Mouse (Mus musculus): Measurements from ENCODE around the gene Sytl1.

Gene Sytl1

DNA sequence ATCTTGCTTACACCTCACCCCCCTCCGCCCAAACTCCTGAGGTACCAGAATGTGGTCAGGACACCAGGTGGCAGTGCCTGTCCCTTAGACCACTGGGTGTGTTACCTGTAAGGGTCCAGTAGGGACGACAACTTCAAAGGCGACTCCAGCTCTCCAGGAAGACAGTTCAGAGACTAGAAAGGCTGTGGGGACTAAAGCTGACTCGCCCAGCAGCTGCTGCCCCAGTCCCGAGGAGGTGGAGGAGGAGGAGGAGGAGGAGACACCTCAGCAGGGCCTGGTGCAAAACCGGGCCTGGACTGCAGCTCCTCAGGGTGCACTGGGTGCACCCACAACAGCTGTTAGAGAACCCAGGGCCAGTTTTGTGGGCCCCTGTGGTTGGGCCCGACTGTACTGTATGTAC lies at the start of gene Sytl1:
TSS of gene Sytl1 (minus strand) at position 232 of the 400 bp plus-strand sequence.
- in situ Hi-C loops (cut with MboI, MseI) = no loop called here

DNA sequence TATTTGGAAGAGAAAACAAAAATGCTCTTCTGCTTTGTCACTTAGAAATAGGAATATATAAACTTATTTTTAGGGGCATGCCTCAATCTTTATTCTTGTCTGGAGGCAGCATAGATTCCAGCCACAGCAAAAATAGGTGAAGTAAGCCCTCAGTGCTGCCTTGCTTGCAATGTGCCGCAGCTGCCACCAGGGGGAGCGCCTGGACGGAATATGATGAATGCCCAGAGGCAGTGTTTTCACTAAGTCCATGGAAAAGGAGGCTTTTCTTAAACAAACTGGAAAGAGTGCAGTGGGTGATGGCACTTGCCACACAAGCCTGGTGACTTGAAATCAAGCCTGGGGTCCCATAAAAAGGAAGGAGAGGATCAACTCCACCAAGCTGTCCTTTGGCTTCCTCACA lies 47.0 kb upstream of the Sytl1 start:
- in situ Hi-C loops (cut with MboI, MseI) = loop anchor here in 1 of 2 experiments (5.0 to 10.0 kb wide), 4 partner anchors 37 to 142 kb away; partner anchors contain the start of genes Cd164l2 and Gpr3

DNA sequence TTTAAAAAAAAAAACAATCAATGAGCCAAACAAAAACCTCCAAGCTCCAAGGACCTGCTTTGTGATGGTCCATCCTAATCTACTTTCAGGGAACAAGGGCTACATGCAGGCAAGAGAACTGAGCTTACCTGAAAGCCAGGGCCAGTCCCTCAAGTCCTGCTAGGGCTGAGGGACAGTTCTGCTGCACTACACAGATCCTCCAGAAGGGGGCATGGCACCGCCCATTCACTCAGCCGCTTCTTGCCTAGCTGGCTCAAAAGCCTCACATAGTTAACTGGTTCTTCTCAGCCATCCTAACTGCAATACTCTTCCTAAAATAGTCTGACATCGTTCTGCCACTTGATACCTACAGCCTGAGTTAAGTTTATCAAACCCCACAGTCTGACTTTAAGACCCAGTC lies 44.4 kb upstream of the Sytl1 start:
- in situ Hi-C loops (cut with MboI, MseI) = loop anchor here in 1 of 2 experiments (5.0 to 10.0 kb wide), 4 partner anchors 40 to 145 kb away; partner anchors contain the start of genes Cd164l2 and Gpr3

DNA sequence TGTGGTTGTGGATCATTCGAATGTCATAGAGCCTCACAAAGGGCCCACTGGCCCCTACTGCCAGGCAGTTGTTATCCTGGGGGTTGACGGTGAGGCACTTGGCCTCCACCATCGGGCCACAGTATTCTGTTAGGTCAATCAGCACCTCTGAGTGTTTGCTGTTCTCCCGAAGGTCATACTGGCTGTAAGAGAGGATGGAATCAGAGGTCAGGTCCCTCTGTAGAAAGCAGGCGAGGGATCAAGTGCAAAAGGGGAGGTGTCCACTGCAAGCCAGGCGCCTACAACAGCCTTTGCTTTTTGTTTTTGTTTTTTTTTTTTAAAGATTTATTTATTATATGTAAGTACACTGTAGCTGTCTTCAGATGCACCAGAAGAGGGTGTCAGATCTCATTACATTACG lies 42.9 kb upstream of the Sytl1 start:
- in situ Hi-C loops (cut with MboI, MseI) = loop anchor here in 1 of 2 experiments (5.0 to 10.0 kb wide), 4 partner anchors 41 to 146 kb away; partner anchors contain the start of genes Cd164l2 and Gpr3

DNA sequence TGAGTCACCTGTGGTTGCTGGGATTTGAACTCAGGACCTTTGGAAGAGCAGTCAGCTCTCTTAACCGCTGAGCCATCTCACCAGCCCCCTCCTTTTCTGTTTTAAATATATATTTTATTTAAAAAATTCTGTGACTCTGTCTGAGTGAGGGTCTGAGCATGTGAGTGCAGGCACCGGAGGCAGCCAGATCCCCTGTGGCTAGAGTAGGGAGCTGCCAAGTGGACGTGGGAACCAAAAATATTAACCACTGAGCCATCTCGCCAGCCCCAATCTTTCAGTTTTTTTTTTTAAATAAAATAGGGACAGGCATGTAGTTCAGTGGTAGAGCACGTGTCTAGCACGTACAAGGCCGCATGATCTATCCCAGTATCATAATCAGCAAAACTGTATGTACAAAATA lies 41.9 kb upstream of the Sytl1 start:
- in situ Hi-C loops (cut with MboI, MseI) = loop anchor here (5.0 to 10.0 kb wide), 5 partner anchors 43 to 297 kb away; partner anchors contain the start of genes Cd164l2 (in 1 of the 2) and Gpr3 (in 1 of the 2)

DNA sequence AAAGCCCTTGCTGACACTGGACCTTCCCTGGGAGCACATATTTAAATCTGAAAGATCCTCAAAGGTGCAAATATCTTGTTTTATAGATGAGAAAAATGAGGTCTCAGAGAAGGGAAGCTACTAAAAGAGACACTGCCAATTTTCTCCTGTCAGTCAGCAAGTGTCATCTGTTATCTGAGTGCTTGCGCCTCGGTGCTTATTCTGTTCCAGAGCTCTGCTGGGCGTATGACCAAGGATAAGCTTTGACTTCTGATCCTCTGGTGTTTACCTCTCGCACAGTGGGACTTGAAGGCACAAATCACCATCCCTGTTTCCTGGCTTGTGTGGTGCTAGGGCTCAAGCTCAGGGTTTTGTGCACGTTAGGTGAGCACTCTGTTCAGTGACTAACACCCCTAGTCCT lies 39.8 kb upstream of the Sytl1 start:
- in situ Hi-C loops (cut with MboI, MseI) = loop anchor here (5.0 to 10.0 kb wide), 2 partner anchors 88 to 295 kb away; partner anchors contain the start of genes Cd164l2 (in 1 of the 2) and Gpr3 (in 1 of the 2)

DNA sequence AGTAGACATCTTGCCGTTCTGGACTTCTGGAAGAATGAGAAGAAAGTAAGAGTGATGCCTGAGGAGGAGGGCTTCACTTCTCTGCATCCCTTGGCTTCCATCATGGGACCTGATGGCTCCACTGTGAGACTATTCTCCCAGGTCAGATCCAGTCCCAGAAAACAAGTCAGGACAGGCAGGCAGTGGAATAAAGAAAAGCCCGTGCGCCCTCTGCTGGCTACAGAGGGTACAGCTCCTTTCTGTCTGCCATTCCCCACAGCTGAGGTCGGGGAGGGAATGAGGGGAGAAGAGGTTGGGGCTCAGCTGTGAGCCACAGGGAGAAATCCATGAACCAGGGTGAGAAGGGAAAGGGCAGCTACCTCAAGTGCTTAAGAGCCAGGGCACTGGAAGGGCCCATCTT lies 38.9 kb upstream of the Sytl1 start:
- in situ Hi-C loops (cut with MboI, MseI) = loop anchor here (5.0 to 10.0 kb wide), 2 partner anchors 87 to 295 kb away; partner anchors contain the start of genes Cd164l2 (in 1 of the 2) and Gpr3 (in 1 of the 2)

DNA sequence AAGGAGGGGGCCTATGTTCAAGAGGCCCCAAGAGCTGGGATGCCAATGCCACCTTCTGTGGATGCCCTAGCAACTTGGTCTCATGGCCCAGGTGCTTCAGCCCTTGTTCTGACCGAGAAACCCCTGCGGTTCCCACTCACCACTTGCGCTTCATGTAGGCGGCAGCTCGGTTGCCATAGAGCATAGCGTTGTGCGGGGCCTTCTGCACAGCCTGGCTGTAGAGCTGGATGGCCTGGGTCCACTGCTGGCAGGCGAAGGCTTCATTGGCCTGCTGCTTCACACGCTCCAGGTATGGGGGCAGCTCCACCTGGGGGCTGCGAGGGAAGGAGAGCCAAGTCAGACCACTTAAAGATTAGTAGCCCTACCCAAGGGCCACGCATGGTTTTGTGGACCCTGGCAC lies 37.5 kb upstream of the Sytl1 start:
- in situ Hi-C loops (cut with MboI, MseI) = loop anchor here (5.0 to 10.0 kb wide), 2 partner anchors 86 to 293 kb away; partner anchors contain the start of genes Cd164l2 (in 1 of the 2) and Gpr3 (in 1 of the 2)

DNA sequence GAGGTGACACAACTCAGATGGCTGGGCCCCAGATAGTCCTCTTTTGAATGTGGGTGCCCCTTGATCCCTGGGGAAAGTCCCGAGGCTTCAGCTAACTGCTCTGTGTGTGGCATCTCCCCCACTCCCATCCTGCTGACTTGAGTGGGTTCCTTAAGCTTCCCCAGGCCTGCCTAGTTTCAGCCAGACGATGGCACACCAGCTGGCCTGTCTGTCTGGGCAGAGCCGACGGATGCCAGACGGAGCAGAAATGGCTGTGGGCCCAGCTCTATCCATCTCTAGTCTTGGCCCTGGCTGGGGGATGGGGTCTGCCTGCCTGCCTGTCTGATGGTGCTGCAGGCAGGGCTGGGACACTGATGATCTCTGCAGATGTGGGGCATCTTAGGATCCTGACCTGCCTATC lies 36.8 kb upstream of the Sytl1 start:
- in situ Hi-C loops (cut with MboI, MseI) = loop anchor here (5.0 to 10.0 kb wide), 3 partner anchors 85 to 292 kb away; partner anchors contain the start of genes Cd164l2 (in 2 of the 2) and Gpr3 (in 2 of the 2)

DNA sequence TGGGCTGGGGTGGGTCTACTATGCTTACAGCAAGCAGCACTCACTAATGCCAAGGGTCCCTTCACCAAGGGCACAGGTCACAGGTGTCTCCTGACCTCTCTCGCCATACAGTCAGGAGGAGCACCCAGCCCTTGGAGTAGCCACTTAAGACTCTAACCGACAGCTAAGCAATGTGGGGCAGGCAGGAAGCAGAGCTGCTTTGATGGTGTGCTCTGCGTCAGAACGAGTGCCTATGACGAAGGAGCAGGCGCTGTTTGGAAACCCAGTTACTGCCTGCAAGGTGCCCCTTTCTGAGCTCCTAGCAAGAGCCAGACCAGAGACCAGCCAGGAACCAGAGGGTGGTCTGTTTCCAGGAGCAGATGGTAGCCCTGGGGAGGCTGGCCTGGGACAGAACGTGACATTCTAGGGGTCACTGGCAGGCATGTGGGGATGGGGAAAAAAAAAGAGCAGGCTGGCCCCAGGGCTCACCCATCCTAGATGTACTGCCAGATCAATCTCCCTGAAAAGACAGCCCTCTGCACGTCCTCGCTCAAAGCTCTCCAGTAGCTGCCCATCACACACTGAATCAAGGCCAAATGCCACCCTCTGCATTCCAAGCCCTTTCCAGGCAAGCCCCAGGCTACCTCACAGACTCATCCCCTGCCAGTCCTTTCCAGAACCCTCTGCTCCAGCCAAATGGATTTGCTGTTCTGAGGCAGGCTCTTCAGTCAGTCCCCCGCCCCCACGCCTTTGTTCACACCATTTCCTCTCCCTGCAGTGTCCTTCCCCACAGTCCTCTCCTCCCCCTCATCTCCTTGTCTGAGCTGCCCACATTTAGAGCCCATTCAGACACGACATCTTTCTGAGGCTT lies 35.8 kb upstream of the Sytl1 start:
- in situ Hi-C loops (cut with MboI, MseI) = loop anchor here in 1 of 2 experiments (5.0 kb wide), 1 partner anchor 86 kb away; the partner anchor contains the start of genes Cd164l2 and Gpr3

DNA sequence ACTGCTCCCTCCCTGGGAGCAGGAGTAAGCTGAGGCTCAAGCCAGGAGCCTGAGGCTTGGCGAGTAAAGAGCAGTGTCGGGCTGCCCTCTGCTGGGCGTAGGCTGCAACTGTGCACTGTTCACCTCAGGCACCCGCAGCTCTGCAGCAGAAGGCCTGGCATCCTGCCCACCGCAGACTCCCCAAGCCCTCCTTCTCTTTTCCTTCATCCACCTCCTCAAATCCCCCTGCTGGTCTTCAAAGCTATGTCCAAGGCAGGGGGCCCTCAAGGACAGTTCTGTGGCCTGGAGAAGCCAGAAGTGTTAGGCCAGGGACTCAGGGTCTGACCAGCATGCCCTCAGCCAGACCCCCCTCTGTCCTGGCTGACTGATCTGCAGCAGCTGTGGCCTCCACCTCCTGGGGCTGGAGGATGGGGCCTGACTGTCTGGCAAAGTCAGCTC lies 34.9 kb upstream of the Sytl1 start:
- in situ Hi-C loops (cut with MboI, MseI) = loop anchor here in 1 of 2 experiments (5.0 kb wide), 1 partner anchor 86 kb away; the partner anchor contains the start of genes Cd164l2 and Gpr3

DNA sequence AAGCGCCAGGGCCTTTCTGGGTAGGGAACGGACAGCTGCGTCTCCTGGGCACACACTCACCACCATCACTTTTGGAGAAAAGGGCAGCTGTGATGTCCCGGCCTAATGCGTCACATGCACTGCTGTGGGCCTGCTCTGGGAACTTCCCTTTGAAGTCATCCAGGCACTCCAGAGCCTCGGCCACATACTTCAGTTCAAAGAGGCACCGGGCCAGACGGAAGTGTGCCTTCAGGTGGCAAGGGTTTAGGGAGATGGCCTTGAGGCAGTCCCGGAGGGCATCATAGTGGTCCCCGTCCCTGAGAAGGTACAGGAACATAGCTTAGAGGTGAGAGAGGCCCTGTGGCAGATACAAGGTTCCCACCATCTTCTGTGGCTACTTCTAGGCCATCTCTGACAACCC lies 34.4 kb upstream of the Sytl1 start:
- in situ Hi-C loops (cut with MboI, MseI) = loop anchor here in 1 of 2 experiments (5.0 kb wide), 1 partner anchor 85 kb away; the partner anchor contains the start of genes Cd164l2 and Gpr3

DNA sequence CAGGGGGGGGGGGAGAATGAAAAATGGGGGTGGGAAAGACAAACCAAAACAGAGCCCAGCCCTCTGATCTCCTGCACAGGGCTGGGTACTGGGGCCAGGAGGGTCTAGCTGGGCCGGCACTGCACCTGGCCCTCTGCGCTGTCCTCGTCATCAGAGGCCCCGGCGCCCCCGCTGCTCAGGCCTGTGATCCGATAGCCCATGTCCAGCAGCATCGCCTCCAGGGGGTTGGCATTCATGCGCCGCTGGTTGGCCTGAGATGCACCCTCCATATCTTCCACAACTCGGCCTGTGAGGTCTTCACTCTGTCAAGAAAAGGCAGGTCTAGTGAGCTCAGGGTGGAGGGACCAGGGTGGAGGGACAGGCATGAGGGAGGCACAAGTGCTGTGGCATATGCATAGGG lies 31.2 kb upstream of the Sytl1 start:
- in situ Hi-C loops (cut with MboI, MseI) = no loop called here

DNA sequence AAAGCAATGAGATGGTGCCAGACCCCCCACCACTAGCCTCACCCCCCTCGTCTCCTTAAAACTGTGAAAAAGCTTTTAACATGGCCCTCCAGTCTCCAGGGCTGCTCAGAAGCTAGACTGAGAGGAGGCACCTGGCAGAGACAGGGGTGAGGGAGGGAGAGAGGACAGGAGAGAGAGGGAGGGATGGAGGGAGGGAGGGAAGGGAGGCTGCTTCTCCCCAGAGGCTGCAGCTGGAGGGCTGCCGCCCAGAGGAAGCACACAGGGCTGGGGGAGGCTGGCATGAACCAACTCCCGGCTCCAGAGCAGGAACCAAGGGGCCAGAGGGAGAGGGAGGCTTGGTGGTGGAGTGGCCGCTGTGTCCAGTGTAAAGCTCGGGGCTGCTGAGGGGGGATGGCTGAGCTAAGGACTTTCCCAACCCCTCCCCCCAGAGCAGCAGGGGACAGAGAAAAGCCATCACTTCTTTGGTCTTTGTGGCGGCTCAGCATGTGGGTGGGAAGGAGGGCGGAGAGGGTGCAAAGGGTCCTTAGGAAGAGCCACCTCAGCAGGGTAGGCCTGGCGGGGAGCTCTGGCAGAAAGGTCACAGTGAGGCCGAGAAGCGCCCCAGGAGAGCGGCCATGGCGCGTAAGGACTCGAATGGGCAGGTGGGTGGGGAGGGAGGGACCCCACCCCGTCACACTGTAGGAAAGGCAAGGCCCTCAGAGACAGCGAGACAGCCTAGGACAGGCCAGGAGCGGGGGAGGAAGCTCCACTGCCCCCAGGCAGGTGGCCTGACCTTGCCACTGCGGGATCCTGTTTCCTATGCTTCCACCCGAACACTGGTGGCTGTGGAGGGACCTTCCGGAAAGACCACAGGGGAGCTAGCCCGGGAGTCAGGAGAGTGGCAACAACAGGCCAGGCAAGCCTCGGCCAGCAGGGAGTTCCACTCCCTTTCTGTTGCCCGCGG lies 30.3 kb upstream of the Sytl1 start:
- in situ Hi-C loops (cut with MboI, MseI) = no loop called here

DNA sequence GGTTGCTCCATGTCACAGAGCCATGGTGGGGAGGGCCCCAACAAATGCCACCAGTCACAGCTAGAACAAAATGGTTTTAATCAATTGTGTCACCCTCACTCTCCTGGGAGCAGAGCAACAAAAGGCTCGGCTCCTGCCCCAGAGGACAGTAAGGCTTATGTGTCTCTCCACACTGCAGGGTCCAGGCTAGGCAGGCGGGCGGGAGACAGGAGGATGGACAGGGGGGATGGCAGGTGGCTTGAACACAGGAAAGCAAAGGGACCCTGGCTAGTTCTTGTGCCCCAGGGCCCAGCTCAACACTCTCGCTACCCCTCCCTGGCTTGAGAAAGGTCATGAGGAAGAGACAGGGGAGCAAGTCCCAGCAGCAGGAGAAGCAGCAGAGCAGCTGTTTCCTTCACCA lies 29.5 kb upstream of the Sytl1 start:
- in situ Hi-C loops (cut with MboI, MseI) = no loop called here

DNA sequence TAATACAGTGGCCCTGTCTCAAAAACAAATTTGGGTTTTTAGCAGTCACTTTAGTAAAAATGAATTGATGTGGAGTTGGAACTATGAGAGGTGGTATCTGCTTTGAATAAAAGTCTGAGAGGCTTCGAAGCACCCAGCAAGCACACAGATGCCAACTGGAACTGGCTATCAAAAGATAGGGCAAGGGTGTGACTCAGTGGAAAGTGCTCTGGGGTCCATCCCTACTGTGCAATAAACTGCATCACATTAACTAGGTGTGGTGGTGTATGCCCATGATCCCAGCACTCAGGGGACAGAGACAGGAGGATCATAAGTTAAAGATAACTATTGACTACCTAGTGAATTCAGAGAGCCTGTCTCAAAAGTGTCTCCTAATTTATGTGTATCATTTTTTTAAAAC lies 28.3 kb upstream of the Sytl1 start:
- in situ Hi-C loops (cut with MboI, MseI) = no loop called here

DNA sequence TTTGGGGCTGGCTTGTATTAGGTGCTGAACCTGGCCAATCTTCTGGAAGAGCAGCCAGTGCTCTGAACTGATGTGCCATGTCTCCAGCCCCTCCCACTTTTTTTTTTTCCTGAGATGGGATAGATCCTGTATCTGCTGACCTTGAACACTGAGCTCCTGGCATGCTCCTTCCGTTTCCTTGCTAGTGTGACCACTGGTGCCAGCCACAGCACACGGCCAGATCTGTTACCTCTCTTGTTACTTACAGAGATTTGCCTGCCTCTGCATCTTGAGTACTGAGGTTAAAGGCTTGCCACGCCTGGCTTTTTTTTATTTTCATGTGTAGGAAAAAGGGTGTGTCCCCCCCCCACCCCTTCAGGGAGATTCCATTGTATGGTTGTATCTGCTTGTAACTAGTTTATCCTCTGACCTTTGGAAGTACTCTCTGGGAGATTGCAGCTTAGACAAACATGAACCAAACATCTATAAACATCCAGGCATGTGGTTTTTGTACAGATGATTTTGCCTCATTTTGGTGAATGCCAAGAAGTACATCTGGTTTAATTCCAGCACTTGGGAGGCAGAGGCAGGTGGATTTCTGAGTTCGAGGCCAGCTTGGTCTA lies 23.7 kb upstream of the Sytl1 start:
- in situ Hi-C loops (cut with MboI, MseI) = no loop called here

DNA sequence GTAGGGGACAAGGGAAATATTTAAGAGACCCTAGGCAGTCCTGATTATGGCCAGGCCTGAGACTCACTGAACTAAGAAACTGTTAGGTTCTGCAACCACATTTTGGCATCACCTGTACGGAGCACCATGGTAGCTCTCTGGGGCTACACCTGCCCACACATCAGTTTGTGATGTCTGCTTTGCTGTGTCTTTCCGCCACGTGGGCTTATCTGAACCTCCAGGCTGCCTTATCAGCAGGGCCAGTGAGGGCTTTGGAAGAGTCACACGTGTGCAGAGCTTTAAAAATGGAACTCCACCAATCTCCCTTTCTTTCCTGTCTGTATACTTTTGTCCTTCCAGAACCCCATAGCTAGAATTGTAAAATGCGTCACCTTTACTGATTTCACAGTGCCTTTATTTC lies 23.0 kb upstream of the Sytl1 start:
- in situ Hi-C loops (cut with MboI, MseI) = no loop called here

DNA sequence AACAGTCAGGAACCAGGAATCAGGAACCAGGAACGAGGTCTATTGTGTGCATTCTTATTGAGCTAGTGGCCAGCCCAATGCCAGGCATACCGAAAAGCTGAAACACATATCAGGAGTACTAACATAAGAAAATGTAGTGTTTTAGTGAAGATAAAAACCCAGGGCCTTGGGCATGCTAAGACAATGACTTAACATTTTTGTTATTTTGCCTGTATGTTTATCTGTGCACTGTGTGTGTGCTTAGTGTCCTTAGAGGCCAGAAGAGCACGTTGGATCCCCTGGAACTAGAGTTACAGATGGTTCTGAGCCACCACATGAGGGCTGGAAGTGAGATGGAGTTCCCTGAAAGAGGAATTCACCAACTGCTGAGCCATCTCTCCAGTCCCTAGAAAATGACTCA lies 22.4 kb upstream of the Sytl1 start:
- in situ Hi-C loops (cut with MboI, MseI) = no loop called here

DNA sequence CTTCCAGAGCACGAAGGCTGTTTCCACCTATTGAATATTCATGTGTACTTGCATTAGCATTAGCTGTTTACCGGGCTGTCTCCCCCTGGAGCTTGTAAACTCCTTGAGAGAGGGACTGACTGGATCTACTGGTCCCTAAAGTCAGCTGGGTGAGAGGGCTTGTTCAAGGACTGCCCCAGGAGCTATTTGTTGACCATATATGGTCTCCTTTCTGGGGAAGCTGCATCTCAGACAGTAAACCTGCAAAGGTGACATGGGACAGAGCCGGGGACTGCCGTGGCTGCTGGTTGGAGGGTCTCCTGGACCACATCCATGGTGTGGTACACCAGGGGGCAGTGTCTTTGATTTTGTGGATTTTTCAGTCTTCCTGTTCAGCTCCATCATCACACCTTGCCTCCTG lies 19.7 kb upstream of the Sytl1 start:
- in situ Hi-C loops (cut with MboI, MseI) = no loop called here

Data from T-helper 17 cell (primary cell).